Mouse (Mus musculus) heart, embryonic 11.5 days (tissue): Measurements from ENCODE around the gene Akr1b3. TPM values are rescaled to one million over a fixed set of nuclear protein-coding genes. Genes with fewer than 3 reads are reported as not detected.

Experiments used
- ATAC-seq: fragments of 200-750 bp; cut with Nextera tagmentation; replicated peaks from 2 replicates; pipeline ENCODE4 v1.8.0; 2017; ENCODE audit warnings: moderate library complexity; ENCODE audit not compliant: insufficient number of reproducible peaks, low FRiP score, low TSS enrichment
- H3K27ac ChIP-seq: fragments of 300-500 bp; sonication (generic); 2 replicates; pipeline ENCODE4 v1.5.1; 2014; ENCODE audit warnings: mild to moderate bottlenecking, low read depth, low read length
- H3K27me3 ChIP-seq: fragments of 300-500 bp; sonication (generic); 2 replicates; pipeline ENCODE4 v1.6.1; 2014; ENCODE audit warnings: mild to moderate bottlenecking, low read length, mixed read lengths; ENCODE audit not compliant: control insufficient read depth, insufficient read depth
- H3K36me3 ChIP-seq: fragments of 300-500 bp; sonication (generic); 2 replicates; pipeline ENCODE4 v1.6.1; 2014; ENCODE audit warnings: mild to moderate bottlenecking, low read length, moderate library complexity, mixed read lengths; ENCODE audit not compliant: control insufficient read depth, insufficient read depth
- H3K4me1 ChIP-seq: fragments of 300-500 bp; sonication (generic); 2 replicates; pipeline ENCODE4 v1.6.1; 2014; ENCODE audit warnings: low read length; ENCODE audit not compliant: control insufficient read depth, insufficient read depth
- H3K4me2 ChIP-seq: fragments of 300-500 bp; sonication (generic); 2 replicates; pipeline ENCODE4 v1.6.1; 2014; ENCODE audit warnings: mild to moderate bottlenecking, moderate library complexity
- H3K4me3 ChIP-seq: fragments of 300-500 bp; sonication (generic); 2 replicates; pipeline ENCODE4 v1.5.1; 2014; ENCODE audit warnings: low read depth, low read length
- H3K9ac ChIP-seq: fragments of 300-500 bp; sonication (generic); 2 replicates; pipeline ENCODE4 v1.6.1; 2014; ENCODE audit warnings: mild to moderate bottlenecking, low read depth, low read length, moderate library complexity
- H3K9me3 ChIP-seq: fragments of 300-500 bp; sonication (generic); replicated peaks from 2 replicates; pipeline ENCODE4 v1.6.1; 2016; ENCODE audit warnings: low read length; ENCODE audit not compliant: control insufficient read depth
- WGBS: fragments of 180-500 bp; shearing (Covaris S2); extraction: QIAGEN DNeasy Blood & Tissue Kit; methylation state at CpG from one replicate; pipeline ENCODE4 v1.1.7; 2014; ENCODE audit not compliant: insufficient replicate concordance; 5-methylcytosine and 5-hydroxymethylcytosine counted together
- polyA plus RNA-seq: library from polyadenylated mRNA; unstranded; fragments of >200 nt; fragmentation: Nextera tagmentation; extraction: Ambion mirVana; gene quantifications from 2 replicates; pipeline ENCODE4 v1.2.1, GENCODE M21; 2014

The Akr1b3 gene
- polyA plus RNA-seq, 1 experiment from 2014 or later: 205 TPM

- H3K9me3 ChIP-seq: no peaks in the 10 kb centered on the region
- H3K27ac ChIP-seq: no peak overlapping the region
- no peak overlapping the region for H3K4me2 ChIP-seq
- 70% methylated on average over 8 of the region's 8 CpGs for WGBS
- no peak overlapping the region for H3K9ac ChIP-seq
- H3K36me3 ChIP-seq: no peaks in the 10 kb centered on the region
- ATAC-seq: no peak
- H3K4me3 ChIP-seq: no peak overlapping the region
- no peaks in the 10 kb centered on the region for H3K4me1 ChIP-seq
- H3K27me3 ChIP-seq: no peaks in the 10 kb centered on the region
Measured at GRCm38 (mm10) chr6:34290681-34291080, 26.6 kb downstream of the Akr1b3 start.

- H3K36me3 ChIP-seq: no peaks in the 10 kb centered on the region
- no peak overlapping the region for H3K27ac ChIP-seq
- no peak overlapping the region for H3K9ac ChIP-seq
- no peak overlapping the region for H3K4me2 ChIP-seq
- ATAC-seq: no peak
- H3K4me3 ChIP-seq: no peak overlapping the region
- H3K4me1 ChIP-seq: no peaks in the 10 kb centered on the region
- no peaks in the 10 kb centered on the region for H3K27me3 ChIP-seq
- no peaks in the 10 kb centered on the region for H3K9me3 ChIP-seq
- 85% methylated on average over 17 of the region's 17 CpGs for WGBS
Measured at GRCm38 (mm10) chr6:34290091-34290490, 27.2 kb downstream of the Akr1b3 start.

DNA sequence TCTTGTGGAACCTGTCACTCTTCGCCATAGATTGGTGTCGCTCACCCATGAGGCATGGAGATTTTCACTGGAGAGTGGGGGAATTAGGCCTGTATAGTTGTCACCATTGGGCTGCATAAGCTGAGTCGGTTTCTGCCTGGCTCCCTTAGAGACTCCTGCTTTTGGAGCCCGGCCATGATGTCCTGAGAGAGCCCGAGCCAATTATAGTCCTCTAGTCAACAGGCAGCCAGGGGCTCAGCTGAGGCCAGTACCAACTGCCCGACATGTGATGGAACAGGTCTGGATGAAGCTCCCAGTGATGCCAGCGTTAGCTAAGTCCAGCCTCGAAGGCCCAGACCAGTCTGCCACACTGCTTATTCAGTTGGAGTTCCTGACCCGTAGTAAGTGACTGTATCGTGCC, 29.2 kb downstream of the Akr1b3 start:
- no peak overlapping the region for H3K27ac ChIP-seq
- H3K36me3 ChIP-seq: no peaks in the 10 kb centered on the region
- no peaks in the 10 kb centered on the region for H3K4me1 ChIP-seq
- WGBS: 77% methylated on average over 10 of the region's 10 CpGs
- H3K4me2 ChIP-seq: no peak overlapping the region
- no peak for ATAC-seq
- no peak overlapping the region for H3K4me3 ChIP-seq
- no peaks in the 10 kb centered on the region for H3K27me3 ChIP-seq
- H3K9me3 ChIP-seq: no peaks in the 10 kb centered on the region
- no peak overlapping the region for H3K9ac ChIP-seq

GRCm38 (mm10) chr6:34286841-34287240, 30.4 kb downstream of the Akr1b3 start:
- H3K9me3 ChIP-seq: no peaks in the 10 kb centered on the region
- ATAC-seq: no peak
- no peak overlapping the region for H3K4me3 ChIP-seq
- no peaks in the 10 kb centered on the region for H3K4me1 ChIP-seq
- H3K36me3 ChIP-seq: no peaks in the 10 kb centered on the region
- H3K4me2 ChIP-seq: no peak overlapping the region
- H3K27me3 ChIP-seq: no peaks in the 10 kb centered on the region
- WGBS: 64% methylated on average over 3 of the region's 3 CpGs
- no peak overlapping the region for H3K27ac ChIP-seq
- H3K9ac ChIP-seq: no peak overlapping the region

GRCm38 (mm10) chr6:34278385-34278784, 38.9 kb downstream of the Akr1b3 start:
- Histone ChIP-seq H3K27me3 (no peaks in the 10 kb centered on the region), H3K9me3 (no peaks in the 10 kb centered on the region), H3K9ac (no peak overlapping the region), H3K36me3 (no peaks in the 10 kb centered on the region), H3K4me1 (no peaks in the 10 kb centered on the region), H3K4me2 (no peak overlapping the region), H3K27ac (no peak overlapping the region), H3K4me3 (no peak overlapping the region)
- ATAC-seq: no peak
- 68% methylated on average over 5 of the region's 5 CpGs for WGBS

- WGBS: 25% methylated on average over 9 of the region's 9 CpGs
- Histone ChIP-seq H3K4me3 (no peak overlapping the region), H3K9me3 (no peaks in the 10 kb centered on the region), H3K9ac (no peak overlapping the region), H3K27ac (no peak overlapping the region), H3K4me2 (no peak overlapping the region), H3K36me3 (no peaks in the 10 kb centered on the region), H3K27me3 (no peaks in the 10 kb centered on the region), H3K4me1 (no peaks in the 10 kb centered on the region)
- no peak for ATAC-seq
Measured at GRCm38 (mm10) chr6:34277665-34278064, 39.6 kb downstream of the Akr1b3 start.

DNA sequence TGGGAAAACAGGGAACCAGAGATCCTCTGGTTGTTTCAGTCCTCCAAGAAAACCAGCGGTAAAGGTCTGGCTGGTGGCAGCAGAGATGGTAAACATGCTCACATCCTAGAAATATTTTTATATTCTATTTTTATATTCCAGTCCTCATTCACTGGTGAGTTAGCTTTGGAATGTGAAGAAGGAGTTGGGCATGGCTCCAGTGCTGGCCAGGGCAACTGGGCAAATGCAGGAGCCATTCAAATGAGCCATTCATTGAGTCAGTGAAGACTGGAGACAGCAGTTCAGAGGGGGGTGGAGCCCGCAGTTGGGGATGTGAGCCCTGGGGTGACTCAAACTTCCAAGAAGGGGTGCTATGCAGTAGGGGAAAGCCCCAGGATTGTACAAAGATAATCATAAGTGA, 42.9 kb downstream of the Akr1b3 start:
- no peak overlapping the region for H3K27ac ChIP-seq

DNA sequence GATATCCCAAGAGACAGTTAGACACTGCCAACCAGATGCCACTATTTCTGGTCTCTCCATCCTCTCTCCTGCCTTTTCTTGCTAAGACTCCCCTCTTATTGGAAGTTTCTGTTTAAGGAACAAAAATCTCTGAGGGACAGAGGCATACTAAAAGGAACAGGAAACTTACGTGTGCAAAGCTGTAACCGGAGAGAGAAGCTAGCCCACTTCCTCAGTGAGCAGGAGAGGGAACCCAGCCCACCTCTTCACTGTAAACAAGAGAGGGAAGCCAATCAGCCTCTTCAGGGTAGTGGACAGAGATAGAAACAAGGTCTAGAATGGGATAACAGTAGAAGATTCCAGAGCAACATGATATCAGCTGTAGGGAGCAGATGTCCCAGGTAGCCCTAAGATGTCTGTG, 44.2 kb downstream of the Akr1b3 start:
- 54% methylated on average over 2 of the region's 2 CpGs for WGBS
- Histone ChIP-seq H3K4me2 (no peak overlapping the region), H3K27me3 (no peaks in the 10 kb centered on the region), H3K4me3 (no peak overlapping the region), H3K4me1 (no peaks in the 10 kb centered on the region), H3K9ac (no peak overlapping the region), H3K36me3 (no peaks in the 10 kb centered on the region), H3K9me3 (no peaks in the 10 kb centered on the region), H3K27ac (no peak overlapping the region)
- no peak for ATAC-seq

More for the DNA sequence above, 42.9 kb downstream of the Akr1b3 start:
- Histone ChIP-seq H3K36me3 (no peaks in the 10 kb centered on the region), H3K9ac (no peak overlapping the region), H3K4me1 (no peaks in the 10 kb centered on the region), H3K27me3 (no peaks in the 10 kb centered on the region), H3K9me3 (no peaks in the 10 kb centered on the region), H3K4me3 (no peak overlapping the region), H3K4me2 (no peak overlapping the region)
- 74% methylated on average over 2 of the region's 2 CpGs for WGBS
- no peak for ATAC-seq

DNA sequence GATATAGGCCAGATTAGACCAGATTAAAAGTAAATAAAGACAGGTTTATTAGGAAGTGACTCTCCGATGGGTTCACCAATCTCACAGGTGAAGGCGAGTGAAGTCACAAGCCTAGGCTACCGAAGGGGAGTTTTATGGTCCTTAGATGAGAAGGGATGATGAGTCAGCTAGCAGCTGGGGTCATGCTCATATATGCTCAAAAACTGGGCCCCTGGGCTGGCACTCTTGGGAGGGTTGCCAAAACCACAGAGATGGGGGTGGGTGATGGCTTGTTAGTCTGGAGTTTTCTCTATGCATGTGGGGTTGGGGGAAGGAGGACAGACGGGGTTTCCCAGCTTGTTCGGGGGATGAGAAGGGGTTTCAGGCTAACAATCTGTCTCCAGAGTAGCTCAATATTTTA, 44.8 kb downstream of the Akr1b3 start:
- H3K27ac ChIP-seq: no peak overlapping the region
- H3K9me3 ChIP-seq: no peaks in the 10 kb centered on the region
- H3K9ac ChIP-seq: no peak overlapping the region
- no peak overlapping the region for H3K4me2 ChIP-seq
- no peak for ATAC-seq
- 81% methylated on average over 5 of the region's 5 CpGs for WGBS
- H3K4me1 ChIP-seq: no peaks in the 10 kb centered on the region
- H3K36me3 ChIP-seq: no peaks in the 10 kb centered on the region
- H3K4me3 ChIP-seq: no peak overlapping the region
- H3K27me3 ChIP-seq: no peaks in the 10 kb centered on the region
